Mouse (Mus musculus): ENCODE measurements around the gene Axl. TPM values are rescaled to one million over a fixed set of nuclear protein-coding genes. Genes with fewer than 3 reads are reported as not detected.

The Axl gene
- polyA plus RNA-seq, 1 experiment from 2014 or later: 19.4 TPM

DNA sequence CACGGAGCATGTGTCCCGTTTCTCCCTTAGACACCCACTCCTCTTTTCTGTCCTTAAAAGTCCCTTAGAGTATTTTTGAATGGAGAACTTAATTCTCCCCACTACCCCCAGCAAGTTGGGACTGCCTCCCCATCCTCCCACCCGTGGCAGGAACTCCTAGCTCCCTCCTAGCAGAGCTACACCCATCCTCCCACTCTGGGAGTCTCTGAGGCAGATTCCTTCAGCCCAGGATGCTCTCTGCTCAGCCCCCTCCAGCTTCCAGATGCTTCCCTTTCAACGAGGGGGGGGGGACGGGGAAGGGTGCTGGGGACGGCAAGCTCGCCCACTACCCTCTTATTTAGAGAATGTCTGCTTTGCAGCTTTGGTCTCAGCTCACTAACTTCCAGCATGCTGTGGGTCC, 27.1 kb upstream of the Axl start:
- H3K4me2 ChIP-seq (replicated peaks; ENCODE audit: low read depth, low read length): no peak overlapping the region
- DNase-seq (ENCODE audit: low spot score) (no peak), ATAC-seq (ENCODE audit: low FRiP score) (no peak)
- H3K9ac ChIP-seq (ENCODE audit: low read depth, low read length): no peak overlapping the region
- peak overlapping the region; percentile 38 for H3K4me3 ChIP-seq (ENCODE audit: low read depth, low read length)
- H3K36me3 ChIP-seq (ENCODE audit: control insufficient read depth, insufficient read depth, low read length): no peaks in the 10 kb centered on the region
- H3K27ac ChIP-seq (ENCODE audit: low read depth, low read length): no peak overlapping the region
- WGBS: 23% methylated on average over 7 of the region's 7 CpGs
- H3K4me1 ChIP-seq (replicated peaks; ENCODE audit: control insufficient read depth, insufficient read depth, low read length): no peaks in the 10 kb centered on the region; the same call in 1 of the 2 replicates
- H3K27me3 ChIP-seq (ENCODE audit: control insufficient read depth, insufficient read depth, low read length): peaks cover 13% of the 10 kb centered on the region; the same call in 1 of the 2 replicates
- no peaks in the 10 kb centered on the region for H3K9me3 ChIP-seq (ENCODE audit: control insufficient read depth, low read length)

DNA sequence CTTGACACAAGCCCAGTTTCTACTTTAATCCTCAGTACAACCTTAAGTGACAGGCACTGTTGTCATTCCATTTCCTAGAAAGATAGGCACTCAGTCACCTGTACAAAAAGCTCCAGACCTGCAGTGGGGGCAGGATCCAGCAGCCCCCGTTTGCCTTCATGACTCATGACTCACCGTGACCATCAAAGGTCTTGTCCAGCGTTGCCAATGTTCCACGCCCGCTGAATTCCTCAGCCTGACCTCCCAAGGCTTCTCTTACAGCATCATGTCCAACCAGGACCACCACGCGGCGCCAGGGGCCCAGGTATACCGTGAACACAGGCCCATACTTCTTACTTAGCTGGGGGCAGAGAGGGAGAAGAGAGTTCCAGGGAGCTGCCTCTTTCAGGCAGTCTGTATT, 26.2 kb upstream of the Axl start:
- no peaks in the 10 kb centered on the region for H3K36me3 ChIP-seq (ENCODE audit: control insufficient read depth, insufficient read depth, low read length)
- no peaks in the 10 kb centered on the region; the same call in 1 of the 2 replicates for H3K4me1 ChIP-seq (replicated peaks; ENCODE audit: control insufficient read depth, insufficient read depth, low read length)
- no peak for DNase-seq (ENCODE audit: low spot score)
- H3K27ac ChIP-seq (ENCODE audit: low read depth, low read length): no peak overlapping the region
- no peak overlapping the region for H3K4me2 ChIP-seq (replicated peaks; ENCODE audit: low read depth, low read length)
- no peak for ATAC-seq (ENCODE audit: low FRiP score)
- WGBS: 84% methylated on average over 9 of the region's 9 CpGs
- no peaks in the 10 kb centered on the region for H3K9me3 ChIP-seq (ENCODE audit: control insufficient read depth, low read length)
- H3K27me3 ChIP-seq (ENCODE audit: control insufficient read depth, insufficient read depth, low read length): peaks cover 13% of the 10 kb centered on the region; the same call in 1 of the 2 replicates
- no peak overlapping the region for H3K9ac ChIP-seq (ENCODE audit: low read depth, low read length)
- no peak overlapping the region for H3K4me3 ChIP-seq (ENCODE audit: low read depth, low read length)

DNA sequence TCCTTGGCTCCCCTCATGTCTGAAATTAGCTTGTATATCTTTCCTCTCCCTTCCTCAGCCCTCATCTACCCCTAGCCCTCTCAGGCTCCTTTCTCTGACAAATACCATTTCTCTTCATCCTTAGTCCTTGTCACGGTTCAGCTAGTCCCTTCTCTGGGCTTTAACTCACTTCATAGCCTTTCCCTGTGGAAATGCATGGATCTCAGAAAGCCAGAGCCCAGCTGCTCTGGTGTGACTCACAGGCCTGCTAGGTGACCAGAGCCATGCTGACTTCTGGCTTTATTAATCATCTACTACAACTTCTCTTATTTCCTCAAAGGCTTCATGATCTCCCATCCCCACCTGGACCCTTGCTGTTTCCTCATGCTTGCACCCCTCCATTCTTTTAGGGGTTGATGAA, 23.7 kb upstream of the Axl start:
- Histone ChIP-seq H3K36me3 (ENCODE audit: control insufficient read depth, insufficient read depth, low read length) (no peaks in the 10 kb centered on the region), H3K4me1 (replicated peaks; ENCODE audit: control insufficient read depth, insufficient read depth, low read length) (no peaks in the 10 kb centered on the region; the same call in 1 of the 2 replicates), H3K9me3 (ENCODE audit: control insufficient read depth, low read length) (no peaks in the 10 kb centered on the region), H3K4me3 (ENCODE audit: low read depth, low read length) (no peak overlapping the region), H3K9ac (ENCODE audit: low read depth, low read length) (no peak overlapping the region), H3K4me2 (replicated peaks; ENCODE audit: low read depth, low read length) (no peak overlapping the region), H3K27me3 (ENCODE audit: control insufficient read depth, insufficient read depth, low read length) (peaks cover 13% of the 10 kb centered on the region; the same call in 1 of the 2 replicates), H3K27ac (ENCODE audit: low read depth, low read length) (no peak overlapping the region)
- ATAC-seq (ENCODE audit: low FRiP score) (no peak), DNase-seq (ENCODE audit: low spot score) (no peak)
- WGBS: 56% methylated on average over 1 of the region's 1 CpGs

DNA sequence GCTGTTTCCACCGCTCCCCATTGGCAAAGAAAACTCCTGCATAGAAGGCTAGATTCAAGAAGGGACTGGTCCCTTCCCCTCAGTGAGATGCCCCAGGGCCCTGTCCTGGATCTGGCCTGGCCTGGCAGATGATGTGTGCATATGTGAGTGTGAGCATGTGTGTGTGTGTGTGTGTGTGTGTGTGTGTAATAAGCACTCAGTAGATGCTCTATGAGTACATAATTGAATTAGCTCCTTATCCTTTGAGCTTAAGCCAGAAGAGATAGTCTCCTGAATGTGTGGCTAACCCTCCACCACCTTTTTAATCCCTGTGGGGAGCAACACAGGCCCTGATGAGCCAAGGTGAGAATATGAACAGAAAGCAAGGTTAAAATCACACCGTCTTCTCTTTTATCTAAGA, 23.2 kb upstream of the Axl start:
- DNase-seq (ENCODE audit: low spot score) (no peak), ATAC-seq (ENCODE audit: low FRiP score) (no peak)
- 79% methylated on average over 2 of the region's 2 CpGs for WGBS
- Histone ChIP-seq H3K27ac (ENCODE audit: low read depth, low read length) (no peak overlapping the region), H3K4me3 (ENCODE audit: low read depth, low read length) (no peak overlapping the region), H3K4me1 (replicated peaks; ENCODE audit: control insufficient read depth, insufficient read depth, low read length) (no peaks in the 10 kb centered on the region; the same call in 1 of the 2 replicates), H3K4me2 (replicated peaks; ENCODE audit: low read depth, low read length) (no peak overlapping the region), H3K27me3 (ENCODE audit: control insufficient read depth, insufficient read depth, low read length) (peaks cover 13% of the 10 kb centered on the region; the same call in 1 of the 2 replicates), H3K9me3 (ENCODE audit: control insufficient read depth, low read length) (no peaks in the 10 kb centered on the region), H3K36me3 (ENCODE audit: control insufficient read depth, insufficient read depth, low read length) (no peaks in the 10 kb centered on the region), H3K9ac (ENCODE audit: low read depth, low read length) (no peak overlapping the region)

DNA sequence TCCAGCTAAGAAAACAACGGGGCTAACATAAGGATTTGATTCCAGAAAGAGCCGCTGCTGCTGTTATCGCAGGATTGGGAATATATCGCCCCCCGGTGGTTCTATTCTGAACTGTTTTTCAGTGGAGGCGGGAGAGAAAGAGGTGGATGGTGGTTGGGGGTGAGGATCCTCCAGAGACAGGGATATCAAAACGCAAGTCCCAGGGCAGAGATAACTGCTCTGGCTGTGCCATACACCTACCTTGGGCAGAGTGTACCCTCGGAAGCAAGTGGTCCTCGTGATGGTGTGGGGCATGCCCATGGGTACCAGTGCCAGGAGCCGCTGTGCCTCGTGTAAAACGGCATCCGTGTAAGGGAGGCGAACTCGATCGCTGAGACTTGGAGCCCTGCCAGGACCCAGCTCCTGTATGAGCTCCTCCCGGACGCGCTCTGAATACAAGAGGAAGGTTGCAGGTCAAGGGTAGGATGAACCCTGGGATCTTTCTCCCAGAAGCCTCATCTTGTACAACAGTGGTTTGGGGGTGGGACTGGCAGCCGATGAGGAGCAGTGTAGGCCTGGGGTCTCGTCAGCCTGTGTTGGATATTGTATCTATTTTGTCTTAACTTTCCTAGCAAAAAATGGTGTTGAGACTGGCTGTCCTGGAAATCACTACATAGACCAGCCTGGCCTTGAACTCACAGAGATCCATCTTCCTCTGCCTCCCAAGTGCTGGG, 17.3 kb upstream of the Axl start:
- no peak overlapping the region for H3K27ac ChIP-seq (ENCODE audit: low read depth, low read length)
- H3K4me3 ChIP-seq (ENCODE audit: low read depth, low read length): no peak overlapping the region

DNA sequence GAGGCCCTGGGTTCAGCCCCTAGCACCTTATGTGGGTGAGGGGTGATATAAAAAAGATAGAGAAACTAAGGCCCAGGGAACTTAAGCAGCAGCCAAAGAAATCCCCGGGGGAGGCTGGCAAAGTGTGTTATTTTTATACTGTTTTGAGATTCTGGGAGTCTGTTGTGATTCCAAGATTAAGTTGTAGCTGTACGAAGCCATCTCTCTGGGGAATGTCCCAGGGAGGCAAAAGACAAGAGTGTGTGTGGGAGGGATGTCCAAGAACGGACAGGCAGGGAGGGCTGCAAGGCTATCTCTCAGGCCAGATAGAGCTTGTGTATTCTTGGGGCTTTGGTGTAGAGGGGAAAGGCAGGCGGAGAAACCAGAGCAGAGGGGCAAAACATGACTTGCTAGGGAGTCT, 16.3 kb upstream of the Axl start:
- DNase-seq (ENCODE audit: low spot score): no peak
- no peak overlapping the region for H3K4me2 ChIP-seq (replicated peaks; ENCODE audit: low read depth, low read length)
- H3K27me3 ChIP-seq (ENCODE audit: control insufficient read depth, insufficient read depth, low read length): no peaks in the 10 kb centered on the region
- H3K36me3 ChIP-seq (ENCODE audit: control insufficient read depth, insufficient read depth, low read length): no peaks in the 10 kb centered on the region
- 75% methylated on average over 4 of the region's 4 CpGs for WGBS
- H3K4me3 ChIP-seq (ENCODE audit: low read depth, low read length): no peak overlapping the region
- no peak for ATAC-seq (ENCODE audit: low FRiP score)
- H3K9ac ChIP-seq (ENCODE audit: low read depth, low read length): no peak overlapping the region
- peaks cover 2% of the 10 kb centered on the region; the same call in 1 of the 2 replicates for H3K4me1 ChIP-seq (replicated peaks; ENCODE audit: control insufficient read depth, insufficient read depth, low read length)
- H3K27ac ChIP-seq (ENCODE audit: low read depth, low read length): no peak overlapping the region
- no peaks in the 10 kb centered on the region for H3K9me3 ChIP-seq (ENCODE audit: control insufficient read depth, low read length)

More for the DNA sequence above, 17.3 kb upstream of the Axl start:
- DNase-seq (ENCODE audit: low spot score) (peak; percentile 88), ATAC-seq (ENCODE audit: low FRiP score) (peak; percentile 62; the same call in 1 of the 2 replicates)
- Histone ChIP-seq H3K4me1 (replicated peaks; ENCODE audit: control insufficient read depth, insufficient read depth, low read length) (peaks cover 2% of the 10 kb centered on the region; the same call in 1 of the 2 replicates), H3K27me3 (ENCODE audit: control insufficient read depth, insufficient read depth, low read length) (no peaks in the 10 kb centered on the region), H3K4me2 (replicated peaks; ENCODE audit: low read depth, low read length) (no peak overlapping the region), H3K36me3 (ENCODE audit: control insufficient read depth, insufficient read depth, low read length) (no peaks in the 10 kb centered on the region), H3K9ac (ENCODE audit: low read depth, low read length) (no peak overlapping the region), H3K9me3 (ENCODE audit: control insufficient read depth, low read length) (no peaks in the 10 kb centered on the region)
- WGBS: 34% methylated on average over 21 of the region's 21 CpGs

DNA sequence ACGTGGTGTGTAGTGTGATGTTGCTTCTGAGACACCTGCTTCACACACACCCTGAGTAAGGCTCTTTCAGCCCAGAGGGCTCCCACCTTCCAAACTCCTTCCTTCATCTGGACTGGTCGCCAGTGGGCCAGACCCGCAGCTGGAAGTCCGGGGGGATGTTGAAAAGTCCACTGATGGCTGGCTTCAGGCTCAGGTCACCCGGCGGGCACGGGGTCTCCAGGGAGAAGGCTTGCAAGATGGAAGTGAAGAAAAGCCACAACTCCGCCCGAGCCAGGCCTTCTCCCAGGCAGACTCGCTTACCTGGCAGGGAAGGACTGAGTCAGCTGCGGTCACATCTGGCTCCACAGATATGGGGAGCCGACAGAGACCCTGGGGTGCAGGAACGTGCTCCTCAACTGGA, 15.0 kb upstream of the Axl start:
- ATAC-seq (ENCODE audit: low FRiP score) (no peak), DNase-seq (ENCODE audit: low spot score) (no peak)
- H3K4me1 ChIP-seq (replicated peaks; ENCODE audit: control insufficient read depth, insufficient read depth, low read length): peaks cover 2% of the 10 kb centered on the region; the same call in 1 of the 2 replicates
- no peak overlapping the region for H3K4me3 ChIP-seq (ENCODE audit: low read depth, low read length)
- H3K9ac ChIP-seq (ENCODE audit: low read depth, low read length): no peak overlapping the region
- H3K27ac ChIP-seq (ENCODE audit: low read depth, low read length): no peak overlapping the region
- H3K36me3 ChIP-seq (ENCODE audit: control insufficient read depth, insufficient read depth, low read length): no peaks in the 10 kb centered on the region
- H3K27me3 ChIP-seq (ENCODE audit: control insufficient read depth, insufficient read depth, low read length): no peaks in the 10 kb centered on the region
- no peaks in the 10 kb centered on the region for H3K9me3 ChIP-seq (ENCODE audit: control insufficient read depth, low read length)
- no peak overlapping the region for H3K4me2 ChIP-seq (replicated peaks; ENCODE audit: low read depth, low read length)
- WGBS: 78% methylated on average over 13 of the region's 13 CpGs

DNA sequence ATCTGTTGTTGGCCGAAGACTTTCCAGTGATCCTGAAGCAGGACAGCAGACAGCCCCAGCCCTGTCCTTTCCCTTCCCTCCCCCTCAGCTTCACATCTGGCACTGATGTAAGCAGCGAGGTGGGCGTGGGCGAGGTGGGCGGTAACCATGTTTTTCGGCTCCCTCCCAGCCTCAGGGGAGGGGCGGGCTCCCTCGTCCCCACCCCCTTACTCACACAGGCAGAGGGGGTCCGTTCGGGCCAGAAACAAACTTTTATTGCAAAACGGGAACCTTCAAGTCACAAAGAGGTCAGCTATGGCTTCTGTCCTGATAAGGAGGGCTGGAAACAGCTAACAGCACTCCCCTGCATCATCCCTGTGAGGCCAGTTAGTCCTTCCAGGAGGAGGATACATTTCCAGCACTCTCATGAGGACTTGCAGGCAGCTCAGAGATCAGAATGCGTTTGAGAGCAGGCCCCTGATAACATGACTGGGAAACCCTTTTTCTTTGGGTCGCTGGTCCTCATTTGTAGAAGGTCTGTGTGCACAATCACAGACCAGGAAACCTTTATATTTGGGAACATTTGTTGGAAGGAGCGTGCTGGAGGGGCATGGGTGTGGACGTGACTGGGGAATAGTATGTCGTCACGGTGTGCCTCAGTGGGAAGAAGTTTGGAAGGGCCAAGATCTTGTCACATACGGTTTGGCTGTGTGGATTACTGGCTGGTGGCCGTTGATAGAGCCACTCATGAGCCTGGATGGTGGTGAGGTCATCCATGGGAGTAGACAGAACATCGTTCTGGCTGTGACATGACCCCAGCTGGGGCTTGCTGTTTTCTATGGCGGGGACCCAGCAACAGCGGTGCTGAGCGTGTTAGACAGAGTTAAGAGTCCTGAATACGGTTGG, 14.0 kb upstream of the Axl start:
- DNase-seq (ENCODE audit: low spot score) (peak; percentile 56), ATAC-seq (ENCODE audit: low FRiP score) (no peak)
- 0 out of 2 replicates have a peak overlapping the region, but pooled peaks have one; percentile 11 for H3K4me2 ChIP-seq (replicated peaks; ENCODE audit: low read depth, low read length)
- no peak overlapping the region for H3K9ac ChIP-seq (ENCODE audit: low read depth, low read length)
- H3K4me1 ChIP-seq (replicated peaks; ENCODE audit: control insufficient read depth, insufficient read depth, low read length): peaks cover 2% of the 10 kb centered on the region; the same call in 1 of the 2 replicates
- H3K9me3 ChIP-seq (ENCODE audit: control insufficient read depth, low read length): no peaks in the 10 kb centered on the region
- H3K36me3 ChIP-seq (ENCODE audit: control insufficient read depth, insufficient read depth, low read length): no peaks in the 10 kb centered on the region
- WGBS: 33% methylated on average over 24 of the region's 24 CpGs
- no peak overlapping the region for H3K4me3 ChIP-seq (ENCODE audit: low read depth, low read length)
- H3K27ac ChIP-seq (ENCODE audit: low read depth, low read length): no peak overlapping the region
- no peaks in the 10 kb centered on the region for H3K27me3 ChIP-seq (ENCODE audit: control insufficient read depth, insufficient read depth, low read length)

All from hindbrain, embryonic 11.5 days (tissue).